Mouse (Mus musculus) bone marrow, adult 2 months (tissue): ENCODE data around the gene Itsn2.

Source experiments
- CTCF ChIP-seq: fragments of 200-500 bp; IDR thresholded peaks from 2 replicates; pipeline ENCODE4 v1.5.1; 2011; ENCODE audit warnings: low read length, control low read depth; ENCODE audit not compliant: control insufficient read depth, insufficient read depth
- POLR2A ChIP-seq: fragments of 200-500 bp; IDR thresholded peaks from 2 replicates; pipeline ENCODE4 v1.6.1; 2011; ENCODE audit warnings: low read depth, mild to moderate bottlenecking, control low read depth, low read length, borderline replicate concordance; ENCODE audit not compliant: control insufficient read depth

GRCm38 (mm10) chr12:4546491-4546890 lies 45.9 kb upstream of the Itsn2 start:
- no peak for TF ChIP-seq CTCF
- no peak for TF ChIP-seq POLR2A
